Mouse (Mus musculus): ENCODE measurements around the gene Sac3d1. TPM values are rescaled to one million over a fixed set of nuclear protein-coding genes. Genes with fewer than 3 reads are reported as not detected.
A peak's percentile ranks its signal among the peaks of the same experiment; 100 is the strongest.

The Sac3d1 gene
- polyA plus RNA-seq, 1 experiment from 2014 or later, result 25.2 TPM

GRCm38 (mm10) chr19:6113116-6113515, 5.3 kb downstream of the Sac3d1 start:
- no peak overlapping the region for H3K27ac ChIP-seq (ENCODE audit: low read length)
- H3K9me3 ChIP-seq (replicated peaks; ENCODE audit: control insufficient read depth, low read length), result no peaks in the 10 kb centered on the region
- no peak overlapping the region for H3K9ac ChIP-seq (ENCODE audit: low read length)
- H3K4me1 ChIP-seq (ENCODE audit: control insufficient read depth, insufficient read depth, low read length), result peaks cover 8% of the 10 kb centered on the region; the same call in 1 of the 2 replicates
- H3K27me3 ChIP-seq (ENCODE audit: control insufficient read depth, insufficient read depth, low read length), result no peaks in the 10 kb centered on the region
- no peak overlapping the region for H3K4me3 ChIP-seq (replicated peaks; ENCODE audit: low read length)
- no peak overlapping the region for H3K4me2 ChIP-seq (ENCODE audit: low read depth, low read length)
- no peak for ATAC-seq (ENCODE audit: insufficient read depth, low FRiP score)
- 0 out of 2 replicates have a peak, but pooled peaks cover 8% of the 10 kb centered on the region for H3K36me3 ChIP-seq (ENCODE audit: control insufficient read depth, insufficient read depth, low read length)
- 35% methylated on average over 6 of the region's 6 CpGs for WGBS

- Histone ChIP-seq H3K9ac (ENCODE audit: low read length) (0 out of 2 replicates have a peak within 1 kb of the TSS, but pooled peaks have one; percentile 3), H3K36me3 (ENCODE audit: control insufficient read depth, insufficient read depth, low read length) (no peaks in the 10 kb centered on the region), H3K27me3 (ENCODE audit: control insufficient read depth, insufficient read depth, low read length) (no peaks in the 10 kb centered on the region), H3K4me1 (ENCODE audit: control insufficient read depth, insufficient read depth, low read length) (no peaks in the 10 kb centered on the region), H3K27ac (ENCODE audit: low read length) (no peak within 1 kb of the TSS), H3K4me2 (ENCODE audit: low read depth, low read length) (no peak within 1 kb of the TSS), H3K9me3 (replicated peaks; ENCODE audit: control insufficient read depth, low read length) (no peaks in the 10 kb centered on the region), H3K4me3 (replicated peaks; ENCODE audit: low read length) (no peak within 1 kb of the TSS)
- ATAC-seq (ENCODE audit: insufficient read depth, low FRiP score), result no peak
- WGBS, result 80% methylated on average over 7 of the region's 7 CpGs
Observed at GRCm38 (mm10) chr19:6105586-6105985, 12.9 kb downstream of the Sac3d1 start, which contains the start of gene Naaladl1. TSS of gene Naaladl1 (plus strand) at chr19:6105782.

DNA sequence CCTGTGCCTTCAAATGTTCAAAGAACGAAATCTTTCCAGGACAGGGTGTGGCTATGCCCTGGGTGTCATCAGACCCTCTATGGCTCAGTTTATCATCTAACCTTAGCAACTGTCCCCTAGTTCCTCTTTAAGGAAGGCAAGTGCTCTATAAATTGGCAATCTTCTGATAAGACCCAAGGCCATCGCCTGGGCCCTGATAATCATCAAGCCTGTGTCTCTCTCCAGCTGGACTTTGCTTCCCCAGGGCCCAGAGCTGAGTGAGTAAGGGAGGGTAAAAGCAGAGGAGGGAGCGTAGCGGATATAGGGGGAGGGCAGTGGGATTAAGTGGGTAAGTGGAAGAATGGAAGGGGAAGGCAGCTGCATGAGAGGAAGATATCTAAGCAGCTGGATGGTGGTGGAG, 14.0 kb downstream of the Sac3d1 start:
- no peak for ATAC-seq (ENCODE audit: insufficient read depth, low FRiP score)
- 67% methylated on average over 4 of the region's 4 CpGs for WGBS

GRCm38 (mm10) chr19:6102169-6102853, 16.1 kb downstream of the Sac3d1 start:
- Histone ChIP-seq H3K27me3 (ENCODE audit: control insufficient read depth, insufficient read depth, low read length) (no peaks in the 10 kb centered on the region), H3K9me3 (replicated peaks; ENCODE audit: control insufficient read depth, low read length) (no peaks in the 10 kb centered on the region), H3K36me3 (ENCODE audit: control insufficient read depth, insufficient read depth, low read length) (no peaks in the 10 kb centered on the region), H3K4me3 (replicated peaks; ENCODE audit: low read length) (no peak overlapping the region), H3K9ac (ENCODE audit: low read length) (no peak overlapping the region), H3K4me1 (ENCODE audit: control insufficient read depth, insufficient read depth, low read length) (no peaks in the 10 kb centered on the region), H3K4me2 (ENCODE audit: low read depth, low read length) (no peak overlapping the region), H3K27ac (ENCODE audit: low read length) (no peak overlapping the region)
- ATAC-seq (ENCODE audit: insufficient read depth, low FRiP score), result peak; percentile 32; the same call in 1 of the 2 replicates
- WGBS, result 73% methylated on average over 6 of the region's 6 CpGs

More for the DNA sequence above, 14.0 kb downstream of the Sac3d1 start:
- no peaks in the 10 kb centered on the region for H3K9me3 ChIP-seq (replicated peaks; ENCODE audit: control insufficient read depth, low read length)
- H3K4me3 ChIP-seq (replicated peaks; ENCODE audit: low read length), result no peak overlapping the region
- no peaks in the 10 kb centered on the region for H3K27me3 ChIP-seq (ENCODE audit: control insufficient read depth, insufficient read depth, low read length)
- H3K4me1 ChIP-seq (ENCODE audit: control insufficient read depth, insufficient read depth, low read length), result no peaks in the 10 kb centered on the region
- H3K27ac ChIP-seq (ENCODE audit: low read length), result no peak overlapping the region
- H3K36me3 ChIP-seq (ENCODE audit: control insufficient read depth, insufficient read depth, low read length), result no peaks in the 10 kb centered on the region
- H3K4me2 ChIP-seq (ENCODE audit: low read depth, low read length), result no peak overlapping the region
- H3K9ac ChIP-seq (ENCODE audit: low read length), result 0 out of 2 replicates have a peak overlapping the region, but pooled peaks have one; percentile 3

- H3K4me3 ChIP-seq (replicated peaks; ENCODE audit: low read length), result no peak overlapping the region
- 53% methylated on average over 6 of the region's 6 CpGs for WGBS
- no peaks in the 10 kb centered on the region for H3K9me3 ChIP-seq (replicated peaks; ENCODE audit: control insufficient read depth, low read length)
- no peaks in the 10 kb centered on the region for H3K27me3 ChIP-seq (ENCODE audit: control insufficient read depth, insufficient read depth, low read length)
- H3K27ac ChIP-seq (ENCODE audit: low read length), result no peak overlapping the region
- no peaks in the 10 kb centered on the region for H3K4me1 ChIP-seq (ENCODE audit: control insufficient read depth, insufficient read depth, low read length)
- ATAC-seq (ENCODE audit: insufficient read depth, low FRiP score), result no peak
- no peak overlapping the region for H3K4me2 ChIP-seq (ENCODE audit: low read depth, low read length)
- H3K9ac ChIP-seq (ENCODE audit: low read length), result no peak overlapping the region
- no peaks in the 10 kb centered on the region for H3K36me3 ChIP-seq (ENCODE audit: control insufficient read depth, insufficient read depth, low read length)
Observed at GRCm38 (mm10) chr19:6101186-6101585, 17.3 kb downstream of the Sac3d1 start.

DNA sequence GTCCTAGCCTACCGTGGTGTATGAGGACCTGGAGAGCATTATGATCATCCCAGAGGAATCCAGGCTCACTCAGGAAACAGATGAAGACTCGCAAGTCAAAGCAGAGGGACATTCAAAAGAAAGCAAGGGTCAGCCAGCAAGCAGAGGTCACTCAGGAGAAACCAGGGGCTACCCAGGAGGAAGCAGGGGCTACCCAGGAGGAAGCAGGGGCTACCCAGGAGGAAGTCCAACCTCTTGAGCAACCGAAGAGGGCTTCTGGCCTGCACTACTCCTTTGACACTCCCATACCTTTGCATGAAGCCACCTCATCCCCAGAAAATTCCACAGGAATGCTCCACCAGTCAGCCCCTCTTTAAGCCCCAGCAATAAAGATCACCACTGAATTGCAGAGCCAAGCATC, 20.6 kb downstream of the Sac3d1 start:
- Histone ChIP-seq H3K4me3 (replicated peaks; ENCODE audit: low read length) (no peak overlapping the region), H3K4me1 (ENCODE audit: control insufficient read depth, insufficient read depth, low read length) (no peaks in the 10 kb centered on the region), H3K4me2 (ENCODE audit: low read depth, low read length) (no peak overlapping the region), H3K27ac (ENCODE audit: low read length) (no peak overlapping the region), H3K9me3 (replicated peaks; ENCODE audit: control insufficient read depth, low read length) (no peaks in the 10 kb centered on the region), H3K9ac (ENCODE audit: low read length) (no peak overlapping the region), H3K27me3 (ENCODE audit: control insufficient read depth, insufficient read depth, low read length) (no peaks in the 10 kb centered on the region), H3K36me3 (ENCODE audit: control insufficient read depth, insufficient read depth, low read length) (no peaks in the 10 kb centered on the region)
- 88% methylated on average over 3 of the region's 3 CpGs for WGBS
- no peak for ATAC-seq (ENCODE audit: insufficient read depth, low FRiP score)

DNA sequence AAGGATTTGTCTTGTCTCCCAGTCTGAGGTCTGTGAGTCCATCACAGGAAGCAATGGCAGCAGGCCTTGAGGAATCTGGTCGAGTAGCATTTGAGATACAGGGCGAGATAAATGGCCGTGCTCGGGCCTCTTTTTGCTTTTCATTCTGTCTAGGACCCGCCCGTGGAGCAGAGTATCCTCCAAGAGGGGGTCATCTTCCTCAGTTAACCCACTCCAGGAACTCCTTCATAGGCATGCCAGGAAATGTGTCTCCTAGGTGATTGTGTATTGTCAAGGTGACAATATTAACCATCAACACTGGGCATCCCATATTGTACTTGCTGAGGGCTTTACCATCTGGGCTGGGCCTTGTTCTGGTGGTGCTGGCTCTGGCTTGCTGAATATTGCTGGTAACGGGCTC, 24.3 kb downstream of the Sac3d1 start, which contains the start of gene AC131692.1:
AC131692.1 (plus strand) TSS at position 301 of the 400 bp plus-strand sequence.
- Histone ChIP-seq H3K4me3 (replicated peaks; ENCODE audit: low read length) (no peak within 1 kb of the TSS), H3K9me3 (replicated peaks; ENCODE audit: control insufficient read depth, low read length) (no peaks in the 10 kb centered on the region), H3K9ac (ENCODE audit: low read length) (no peak within 1 kb of the TSS), H3K27me3 (ENCODE audit: control insufficient read depth, insufficient read depth, low read length) (no peaks in the 10 kb centered on the region), H3K4me2 (ENCODE audit: low read depth, low read length) (no peak within 1 kb of the TSS), H3K36me3 (ENCODE audit: control insufficient read depth, insufficient read depth, low read length) (no peaks in the 10 kb centered on the region), H3K4me1 (ENCODE audit: control insufficient read depth, insufficient read depth, low read length) (no peaks in the 10 kb centered on the region), H3K27ac (ENCODE audit: low read length) (no peak within 1 kb of the TSS)
- 87% methylated on average over 7 of the region's 7 CpGs for WGBS
- no peak for ATAC-seq (ENCODE audit: insufficient read depth, low FRiP score)

DNA sequence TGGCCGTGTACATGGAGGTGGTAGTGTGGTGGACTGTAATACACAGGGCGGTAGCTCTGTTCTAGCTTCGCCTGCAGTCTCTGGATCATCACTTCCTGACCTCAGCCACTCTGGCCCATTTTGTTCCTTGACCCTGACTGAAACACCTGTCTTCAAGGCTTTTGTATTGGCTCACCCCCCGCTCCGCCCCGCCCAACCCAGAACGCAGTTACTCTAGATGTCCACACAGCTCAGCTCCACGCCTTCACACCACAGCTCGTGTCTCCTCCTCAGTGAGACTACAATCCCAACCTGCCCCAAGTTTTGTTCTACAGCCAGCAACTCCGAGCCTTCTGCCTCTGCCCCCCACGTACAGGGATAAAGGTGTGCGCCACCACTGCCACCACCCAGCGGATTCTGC, 29.6 kb downstream of the Sac3d1 start:
- H3K36me3 ChIP-seq (ENCODE audit: control insufficient read depth, insufficient read depth, low read length), result no peaks in the 10 kb centered on the region
- no peak overlapping the region for H3K4me2 ChIP-seq (ENCODE audit: low read depth, low read length)
- no peak overlapping the region for H3K4me3 ChIP-seq (replicated peaks; ENCODE audit: low read length)
- 92% methylated on average over 13 of the region's 13 CpGs for WGBS
- H3K4me1 ChIP-seq (ENCODE audit: control insufficient read depth, insufficient read depth, low read length), result peaks cover 10% of the 10 kb centered on the region
- no peak overlapping the region for H3K27ac ChIP-seq (ENCODE audit: low read length)
- no peaks in the 10 kb centered on the region for H3K27me3 ChIP-seq (ENCODE audit: control insufficient read depth, insufficient read depth, low read length)
- no peak overlapping the region for H3K9ac ChIP-seq (ENCODE audit: low read length)
- no peak for ATAC-seq (ENCODE audit: insufficient read depth, low FRiP score)
- H3K9me3 ChIP-seq (replicated peaks; ENCODE audit: control insufficient read depth, low read length), result no peaks in the 10 kb centered on the region

DNA sequence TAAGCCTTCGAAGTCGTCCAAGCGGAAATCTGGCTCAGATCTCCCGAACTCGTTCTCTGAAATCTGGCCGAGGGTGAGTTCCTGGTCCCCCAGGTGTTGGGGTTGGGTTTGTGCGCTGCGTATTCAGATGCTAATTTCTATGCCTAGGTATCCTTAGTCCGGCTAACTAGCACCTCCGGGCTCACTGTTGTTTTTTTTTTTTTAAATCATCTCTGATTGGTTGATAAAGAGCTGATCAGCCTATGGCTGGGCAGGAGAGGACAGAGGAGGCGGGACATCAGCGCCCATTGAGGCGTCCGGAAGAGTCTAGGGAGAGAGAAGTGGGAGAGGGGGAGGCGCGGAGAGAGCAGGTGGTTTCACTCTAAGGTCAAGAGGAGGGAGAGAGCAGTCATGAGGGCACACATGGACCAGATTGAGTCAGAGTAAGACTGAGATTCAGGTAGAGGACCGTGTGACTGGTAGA, 33.0 kb downstream of the Sac3d1 start:
- no peaks in the 10 kb centered on the region for H3K9me3 ChIP-seq (replicated peaks; ENCODE audit: control insufficient read depth, low read length)
- ATAC-seq (ENCODE audit: insufficient read depth, low FRiP score), result peak; percentile 70
- no peaks in the 10 kb centered on the region for H3K27me3 ChIP-seq (ENCODE audit: control insufficient read depth, insufficient read depth, low read length)
- peaks cover 4% of the 10 kb centered on the region; the same call in 1 of the 2 replicates for H3K36me3 ChIP-seq (ENCODE audit: control insufficient read depth, insufficient read depth, low read length)
- H3K4me2 ChIP-seq (ENCODE audit: low read depth, low read length), result peak overlapping the region; percentile 69
- peaks cover 16% of the 10 kb centered on the region for H3K4me1 ChIP-seq (ENCODE audit: control insufficient read depth, insufficient read depth, low read length)
- 0% methylated on average over 17 of the region's 17 CpGs for WGBS
- peak overlapping the region; percentile 64 for H3K27ac ChIP-seq (ENCODE audit: low read length)
- peak overlapping the region; percentile 78 for H3K4me3 ChIP-seq (replicated peaks; ENCODE audit: low read length)
- peak overlapping the region; percentile 77 for H3K9ac ChIP-seq (ENCODE audit: low read length)
